Mouse (Mus musculus): ENCODE measurements around the gene Spo11. TPM values are rescaled to one million over a fixed set of nuclear protein-coding genes. Genes with fewer than 3 reads are reported as not detected.
A peak's percentile ranks its signal among the peaks of the same experiment; 100 is the strongest.

The Spo11 gene
- polyA plus RNA-seq, 1 experiment: 88.7 TPM

GRCm38 (mm10) chr2:172960350-172960749 lies 17.1 kb upstream of the Spo11 start:
- Histone ChIP-seq H3K27me3 (ENCODE audit: control insufficient read depth, insufficient read depth, low read length) (no peaks in the 10 kb centered on the region), H3K4me1 (ENCODE audit: control insufficient read depth, insufficient read depth, low read length) (peaks cover 3% of the 10 kb centered on the region), H3K4me3 (ENCODE audit: control insufficient read depth, low read depth, low read length) (no peak overlapping the region), H3K36me3 (ENCODE audit: control insufficient read depth, insufficient read depth, low read length) (no peaks in the 10 kb centered on the region), H3K27ac (ENCODE audit: control insufficient read depth, insufficient read depth, low read depth, low read length) (no peak overlapping the region)
- TF ChIP-seq CTCF (IDR thresholded peaks at IDR 0.05; ENCODE audit: control insufficient read depth, insufficient read depth, insufficient replicate concordance, low read depth, low read length) (0 out of 2 replicates have a peak, but pooled peaks have one; percentile 13), POLR2A (IDR thresholded peaks at IDR 0.05; ENCODE audit: control insufficient read depth, low read depth, low read length) (no peak)

- no peak overlapping the region for H3K4me3 ChIP-seq (ENCODE audit: control insufficient read depth, low read depth, low read length)
- H3K4me1 ChIP-seq (ENCODE audit: control insufficient read depth, insufficient read depth, low read length): peaks cover 4% of the 10 kb centered on the region
- H3K27me3 ChIP-seq (ENCODE audit: control insufficient read depth, insufficient read depth, low read length): no peaks in the 10 kb centered on the region
- no peak for TF ChIP-seq POLR2A (IDR thresholded peaks at IDR 0.05; ENCODE audit: control insufficient read depth, low read depth, low read length)
- TF ChIP-seq CTCF (IDR thresholded peaks at IDR 0.05; ENCODE audit: control insufficient read depth, insufficient read depth, insufficient replicate concordance, low read depth, low read length): no peak
- H3K27ac ChIP-seq (ENCODE audit: control insufficient read depth, insufficient read depth, low read depth, low read length): no peak overlapping the region
- no peaks in the 10 kb centered on the region for H3K36me3 ChIP-seq (ENCODE audit: control insufficient read depth, insufficient read depth, low read length)
These were observed 16.3 kb upstream of the Spo11 start for GRCm38 (mm10) chr2:172961211-172961610.

DNA sequence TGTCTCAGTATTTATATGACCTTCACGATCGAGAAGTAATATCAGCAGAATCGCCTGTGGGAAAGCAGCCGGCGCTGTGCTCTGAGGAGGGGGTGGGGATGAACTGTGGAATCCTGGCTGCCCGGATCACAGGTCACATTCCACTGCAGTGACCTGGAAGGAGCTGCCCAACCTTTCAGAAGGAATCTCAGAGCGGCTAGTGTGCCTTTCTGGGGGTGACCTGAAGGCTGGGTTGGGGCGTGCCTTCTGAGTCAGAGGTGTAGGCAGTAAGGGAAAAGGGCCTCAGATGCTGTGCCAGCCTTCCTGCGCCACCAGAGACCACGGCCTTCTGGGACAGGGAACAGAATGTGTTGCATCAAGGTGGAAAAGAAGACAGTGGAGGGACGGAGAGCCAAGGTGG lies 12.3 kb upstream of the Spo11 start:
- no peak for TF ChIP-seq POLR2A (IDR thresholded peaks at IDR 0.05; ENCODE audit: control insufficient read depth, low read depth, low read length)
- TF ChIP-seq CTCF (IDR thresholded peaks at IDR 0.05; ENCODE audit: control insufficient read depth, insufficient read depth, insufficient replicate concordance, low read depth, low read length): no peak
- Histone ChIP-seq H3K27ac (ENCODE audit: control insufficient read depth, insufficient read depth, low read depth, low read length) (no peak overlapping the region), H3K4me1 (ENCODE audit: control insufficient read depth, insufficient read depth, low read length) (peaks cover 4% of the 10 kb centered on the region), H3K27me3 (ENCODE audit: control insufficient read depth, insufficient read depth, low read length) (no peaks in the 10 kb centered on the region), H3K36me3 (ENCODE audit: control insufficient read depth, insufficient read depth, low read length) (no peaks in the 10 kb centered on the region), H3K4me3 (ENCODE audit: control insufficient read depth, low read depth, low read length) (no peak overlapping the region)

- TF ChIP-seq CTCF (IDR thresholded peaks at IDR 0.05; ENCODE audit: control insufficient read depth, insufficient read depth, insufficient replicate concordance, low read depth, low read length) (no peak), POLR2A (IDR thresholded peaks at IDR 0.05; ENCODE audit: control insufficient read depth, low read depth, low read length) (no peak)
- Histone ChIP-seq H3K36me3 (ENCODE audit: control insufficient read depth, insufficient read depth, low read length) (no peaks in the 10 kb centered on the region), H3K4me3 (ENCODE audit: control insufficient read depth, low read depth, low read length) (no peak overlapping the region), H3K4me1 (ENCODE audit: control insufficient read depth, insufficient read depth, low read length) (peaks cover 4% of the 10 kb centered on the region), H3K27ac (ENCODE audit: control insufficient read depth, insufficient read depth, low read depth, low read length) (no peak overlapping the region), H3K27me3 (ENCODE audit: control insufficient read depth, insufficient read depth, low read length) (no peaks in the 10 kb centered on the region)
These were observed 11.0 kb upstream of the Spo11 start for GRCm38 (mm10) chr2:172966480-172966879.

- Histone ChIP-seq H3K4me1 (ENCODE audit: control insufficient read depth, insufficient read depth, low read length) (no peaks in the 10 kb centered on the region), H3K36me3 (ENCODE audit: control insufficient read depth, insufficient read depth, low read length) (no peaks in the 10 kb centered on the region), H3K27ac (ENCODE audit: control insufficient read depth, insufficient read depth, low read depth, low read length) (no peak overlapping the region), H3K4me3 (ENCODE audit: control insufficient read depth, low read depth, low read length) (no peak overlapping the region), H3K27me3 (ENCODE audit: control insufficient read depth, insufficient read depth, low read length) (no peaks in the 10 kb centered on the region)
- TF ChIP-seq CTCF (IDR thresholded peaks at IDR 0.05; ENCODE audit: control insufficient read depth, insufficient read depth, insufficient replicate concordance, low read depth, low read length) (no peak), POLR2A (IDR thresholded peaks at IDR 0.05; ENCODE audit: control insufficient read depth, low read depth, low read length) (no peak)
These were observed 5.6 kb upstream of the Spo11 start for GRCm38 (mm10) chr2:172971865-172972264.

DNA sequence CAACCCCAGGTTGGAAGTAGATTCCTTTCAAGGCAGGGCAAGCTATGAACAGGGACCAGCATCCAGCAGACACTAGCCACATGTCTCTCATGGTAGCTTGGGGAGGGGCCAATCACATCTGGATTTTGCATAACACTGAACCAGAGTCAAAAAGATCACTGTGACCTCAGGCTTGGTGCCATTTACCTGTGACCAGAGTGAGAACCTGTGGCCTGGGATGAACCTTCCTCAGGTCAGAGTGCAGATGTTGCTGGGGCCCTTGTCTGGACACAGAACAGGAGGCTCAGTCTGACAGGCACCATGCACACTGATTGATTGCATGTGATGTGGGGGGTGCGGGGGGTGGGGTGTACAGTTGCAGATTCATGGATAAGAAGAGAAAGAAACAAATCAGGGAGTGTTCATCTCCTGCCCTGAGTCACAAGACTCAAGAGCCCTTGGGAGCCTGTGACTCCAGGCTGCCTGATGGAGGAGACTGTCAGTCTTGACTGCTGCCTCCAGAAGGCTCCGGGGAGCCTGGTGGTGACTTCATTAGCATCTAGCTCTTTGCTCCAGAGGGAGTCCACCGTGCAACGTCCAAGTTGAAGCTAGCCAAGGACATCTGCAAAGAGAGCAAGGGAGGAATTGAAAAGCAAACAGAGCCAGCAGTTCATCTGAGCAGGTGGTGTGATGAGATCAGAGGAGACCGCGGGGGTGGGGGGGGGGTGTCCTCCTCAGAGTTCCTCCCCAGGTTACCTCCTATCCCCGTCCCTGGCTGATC lies 3.5 kb upstream of the Spo11 start:
- H3K27me3 ChIP-seq (ENCODE audit: control insufficient read depth, insufficient read depth, low read length): no peaks in the 10 kb centered on the region
- no peak for TF ChIP-seq CTCF (IDR thresholded peaks at IDR 0.05; ENCODE audit: control insufficient read depth, insufficient read depth, insufficient replicate concordance, low read depth, low read length)
- no peak for TF ChIP-seq POLR2A (IDR thresholded peaks at IDR 0.05; ENCODE audit: control insufficient read depth, low read depth, low read length)
- no peak overlapping the region for H3K4me3 ChIP-seq (ENCODE audit: control insufficient read depth, low read depth, low read length)
- H3K4me1 ChIP-seq (ENCODE audit: control insufficient read depth, insufficient read depth, low read length): peaks cover 4% of the 10 kb centered on the region
- H3K27ac ChIP-seq (ENCODE audit: control insufficient read depth, insufficient read depth, low read depth, low read length): no peak overlapping the region
- no peaks in the 10 kb centered on the region for H3K36me3 ChIP-seq (ENCODE audit: control insufficient read depth, insufficient read depth, low read length)

DNA sequence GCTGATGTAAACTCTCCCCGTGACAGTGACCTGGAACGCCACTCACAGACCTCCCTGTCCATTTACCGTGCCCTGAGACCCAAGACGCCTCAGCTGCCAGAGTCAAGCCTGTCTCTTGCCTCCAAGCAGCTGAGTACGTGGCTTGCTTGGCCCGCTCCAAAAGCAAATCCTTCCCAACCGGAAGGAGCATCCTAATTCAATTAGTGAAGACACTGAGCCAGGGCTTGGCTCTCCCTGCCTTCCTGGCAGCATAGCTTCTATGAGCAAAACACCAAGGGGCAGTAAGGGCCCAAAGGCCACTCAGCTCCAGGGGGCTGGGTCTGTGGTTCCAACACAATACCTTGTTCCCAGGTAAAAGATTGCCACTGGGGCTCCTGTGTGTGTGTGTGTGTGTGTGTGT lies 2.8 kb upstream of the Spo11 start:
- Histone ChIP-seq H3K27me3 (ENCODE audit: control insufficient read depth, insufficient read depth, low read length) (no peaks in the 10 kb centered on the region), H3K27ac (ENCODE audit: control insufficient read depth, insufficient read depth, low read depth, low read length) (no peak overlapping the region), H3K4me1 (ENCODE audit: control insufficient read depth, insufficient read depth, low read length) (peaks cover 5% of the 10 kb centered on the region), H3K36me3 (ENCODE audit: control insufficient read depth, insufficient read depth, low read length) (no peaks in the 10 kb centered on the region), H3K4me3 (ENCODE audit: control insufficient read depth, low read depth, low read length) (no peak overlapping the region)
- no peak for TF ChIP-seq CTCF (IDR thresholded peaks at IDR 0.05; ENCODE audit: control insufficient read depth, insufficient read depth, insufficient replicate concordance, low read depth, low read length)
- TF ChIP-seq POLR2A (IDR thresholded peaks at IDR 0.05; ENCODE audit: control insufficient read depth, low read depth, low read length): no peak

Data from testis, adult 2 months (tissue).